Mouse (Mus musculus): ENCODE measurements around the gene Katnb1.

The Katnb1 gene

GRCm38 (mm10) chr8:95080381-95081341 lies at the start of gene Katnb1:
Gene Katnb1, plus strand, starts transcription at chr8:95081186.
- DNase-seq, result peak; percentile 97

- DNase-seq, result no peak
These were observed 43.7 kb upstream of the Katnb1 start for GRCm38 (mm10) chr8:95037106-95037925.

- no peak for DNase-seq
These were observed 38.9 kb upstream of the Katnb1 start for GRCm38 (mm10) chr8:95041883-95042784.

- DNase-seq, result no peak
These were observed 36.2 kb upstream of the Katnb1 start for GRCm38 (mm10) chr8:95044811-95045210.

- DNase-seq, result no peak
These were observed 34.0 kb upstream of the Katnb1 start for GRCm38 (mm10) chr8:95046982-95047381.

GRCm38 (mm10) chr8:95047884-95048680 lies 32.9 kb upstream of the Katnb1 start:
- peak; percentile 30 for DNase-seq

- no peak for DNase-seq
These were observed 31.4 kb upstream of the Katnb1 start for GRCm38 (mm10) chr8:95049636-95050035.

GRCm38 (mm10) chr8:95054438-95054837 lies 26.5 kb upstream of the Katnb1 start:
- no peak for DNase-seq

- no peak for DNase-seq
These were observed 26.0 kb upstream of the Katnb1 start, which contains the start of gene Drc7 for GRCm38 (mm10) chr8:95054927-95055510. Gene Drc7, plus strand, starts transcription at chr8:95055103.

- DNase-seq, result no peak
These were observed 24.6 kb upstream of the Katnb1 start for GRCm38 (mm10) chr8:95056414-95056813.

GRCm38 (mm10) chr8:95058661-95059060 lies 22.3 kb upstream of the Katnb1 start:
- DNase-seq, result no peak

- DNase-seq, result no peak
These were observed 21.0 kb upstream of the Katnb1 start for GRCm38 (mm10) chr8:95059812-95060533.

GRCm38 (mm10) chr8:95064531-95064930 lies 16.5 kb upstream of the Katnb1 start:
- no peak for DNase-seq

- DNase-seq, result peak; percentile 92
These were observed 13.4 kb upstream of the Katnb1 start for GRCm38 (mm10) chr8:95067582-95067981.

- no peak for DNase-seq
These were observed 5.5 kb upstream of the Katnb1 start for GRCm38 (mm10) chr8:95075504-95075903.

- no peak for DNase-seq
These were observed 4.8 kb upstream of the Katnb1 start for GRCm38 (mm10) chr8:95076151-95076550.

- no peak for DNase-seq
These were observed 2.9 kb upstream of the Katnb1 start for GRCm38 (mm10) chr8:95078055-95078454.

GRCm38 (mm10) chr8:95079305-95079704 lies 1.7 kb upstream of the Katnb1 start:
- no peak for DNase-seq

- peak; percentile 36 for DNase-seq
These were observed 664 bp downstream of the Katnb1 start for GRCm38 (mm10) chr8:95081650-95082049.

GRCm38 (mm10) chr8:95084261-95084660 lies 3.3 kb downstream of the Katnb1 start:
- DNase-seq, result no peak
